Mouse (Mus musculus): Measurements from ENCODE around the gene Ptpre.

DNA sequence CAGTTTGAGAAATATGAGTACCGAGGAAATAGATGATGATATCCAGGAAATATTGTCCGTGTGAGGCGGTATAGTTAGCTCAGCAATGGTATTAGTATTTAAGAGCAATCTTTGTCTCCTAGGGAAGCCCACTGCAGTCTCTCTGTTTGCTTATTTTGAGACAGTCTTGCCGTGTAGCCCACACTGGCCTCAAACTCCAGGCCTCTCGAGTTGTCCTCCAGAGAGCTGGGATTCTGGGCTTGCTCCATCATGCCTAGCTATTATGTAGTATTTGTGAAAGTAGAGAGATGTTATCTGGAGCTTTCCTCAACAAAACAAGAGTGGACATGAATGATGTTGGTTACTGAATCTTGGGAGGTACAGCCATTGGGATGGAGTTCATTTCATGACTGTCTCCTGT lies 197.1 kb downstream of the Ptpre start:
- TF ChIP-seq POLR2A (IDR thresholded peaks at IDR 0.05; ENCODE audit: insufficient read depth, low read length) (no peak), EP300 (IDR thresholded peaks at IDR 0.05; ENCODE audit: insufficient read depth, low read depth, low read length) (no peak)

All from ES-Bruce4 (cell line).